Mouse (Mus musculus): ENCODE measurements around the gene Apoa1. TPM values are rescaled to one million over a fixed set of nuclear protein-coding genes. Genes with fewer than 3 reads are reported as not detected.

Apoa1 gene
- polyA plus RNA-seq, 1 experiment = 2.0 TPM

GRCm38 (mm10) chr9:46243584-46243983 lies 15.2 kb downstream of the Apoa1 start:
- TF ChIP-seq POLR2A (IDR thresholded peaks at IDR 0.05; ENCODE audit: extremely low read depth, insufficient read depth, low read length) = no peak
- no peak for TF ChIP-seq CTCF (IDR thresholded peaks at IDR 0.05; ENCODE audit: extremely low read depth, insufficient read depth, low read length)
- Histone ChIP-seq H3K27ac (ENCODE audit: insufficient read depth, low read length) (no peak overlapping the region), H3K4me3 (ENCODE audit: insufficient read depth, low read length) (no peak overlapping the region), H3K4me1 (ENCODE audit: control insufficient read depth, insufficient read depth, low read length) (no peaks in the 10 kb centered on the region)

- peak; percentile 98 for TF ChIP-seq CTCF (IDR thresholded peaks at IDR 0.05; ENCODE audit: extremely low read depth, insufficient read depth, low read length)
- no peak for TF ChIP-seq POLR2A (IDR thresholded peaks at IDR 0.05; ENCODE audit: extremely low read depth, insufficient read depth, low read length)
- Histone ChIP-seq H3K4me3 (ENCODE audit: insufficient read depth, low read length) (no peak overlapping the region), H3K4me1 (ENCODE audit: control insufficient read depth, insufficient read depth, low read length) (no peaks in the 10 kb centered on the region), H3K27ac (ENCODE audit: insufficient read depth, low read length) (no peak overlapping the region)
Measured at GRCm38 (mm10) chr9:46246752-46247324, 18.5 kb downstream of the Apoa1 start.

DNA sequence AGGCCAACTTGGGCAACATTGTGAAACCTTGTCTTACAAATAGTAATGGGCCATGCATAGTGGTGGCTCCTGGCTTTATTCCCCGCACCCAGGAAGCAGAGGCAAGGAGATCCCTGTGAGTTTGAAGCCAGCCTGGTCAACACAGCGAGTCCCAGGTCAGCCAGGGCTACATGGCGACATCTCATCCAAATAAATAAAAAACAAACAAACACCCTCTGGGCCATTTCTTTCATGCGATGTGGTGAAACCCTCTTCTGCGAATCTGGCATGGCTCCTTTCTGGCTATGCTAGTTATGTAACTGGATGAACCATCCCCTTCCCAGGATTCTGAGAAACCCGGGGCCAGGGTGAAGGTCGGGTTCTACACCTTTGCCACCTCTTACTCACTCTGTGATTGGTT lies 27.8 kb downstream of the Apoa1 start:
- Histone ChIP-seq H3K27ac (ENCODE audit: insufficient read depth, low read length) (no peak overlapping the region), H3K4me3 (ENCODE audit: insufficient read depth, low read length) (no peak overlapping the region), H3K4me1 (ENCODE audit: control insufficient read depth, insufficient read depth, low read length) (no peaks in the 10 kb centered on the region)
- TF ChIP-seq CTCF (IDR thresholded peaks at IDR 0.05; ENCODE audit: extremely low read depth, insufficient read depth, low read length) = no peak
- TF ChIP-seq POLR2A (IDR thresholded peaks at IDR 0.05; ENCODE audit: extremely low read depth, insufficient read depth, low read length) = no peak

DNA sequence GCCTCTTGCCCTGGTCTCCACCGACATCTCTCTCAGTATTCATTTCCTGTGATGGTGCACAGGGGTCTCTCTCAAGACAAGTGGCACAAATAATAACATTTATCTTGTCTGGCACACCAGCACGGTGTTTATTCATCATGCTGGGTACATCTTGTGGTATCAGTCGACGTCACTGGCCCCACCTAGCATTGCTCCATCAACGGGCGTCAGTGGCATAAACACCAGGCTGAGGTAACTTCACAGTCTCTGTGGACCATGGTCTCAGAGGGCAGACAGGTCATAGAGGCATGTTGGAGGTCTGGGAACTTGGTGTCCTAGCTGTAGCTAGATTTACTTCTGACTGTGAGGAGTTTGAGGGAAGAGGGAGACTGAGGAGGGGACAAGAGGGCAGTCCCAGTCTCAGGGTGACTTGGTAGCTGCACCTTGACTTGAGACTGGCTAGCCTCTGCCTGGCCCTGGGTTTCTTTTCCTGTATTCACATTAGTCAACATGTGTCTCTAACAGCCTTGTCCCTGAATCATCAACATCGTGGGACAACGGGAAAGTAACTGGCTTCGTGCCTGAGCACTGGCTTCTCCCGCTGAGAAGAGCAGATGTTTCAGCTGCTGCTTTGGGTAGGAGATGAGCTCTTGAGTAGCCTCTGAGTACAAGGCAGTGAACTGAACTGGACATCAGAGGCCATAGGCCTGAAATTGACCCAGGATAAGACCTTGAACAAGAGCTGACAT lies 28.4 kb downstream of the Apoa1 start:
- Histone ChIP-seq H3K27ac (ENCODE audit: insufficient read depth, low read length) (no peak overlapping the region), H3K4me3 (ENCODE audit: insufficient read depth, low read length) (no peak overlapping the region), H3K4me1 (ENCODE audit: control insufficient read depth, insufficient read depth, low read length) (no peaks in the 10 kb centered on the region)
- TF ChIP-seq CTCF (IDR thresholded peaks at IDR 0.05; ENCODE audit: extremely low read depth, insufficient read depth, low read length) = no peak
- TF ChIP-seq POLR2A (IDR thresholded peaks at IDR 0.05; ENCODE audit: extremely low read depth, insufficient read depth, low read length) = no peak

DNA sequence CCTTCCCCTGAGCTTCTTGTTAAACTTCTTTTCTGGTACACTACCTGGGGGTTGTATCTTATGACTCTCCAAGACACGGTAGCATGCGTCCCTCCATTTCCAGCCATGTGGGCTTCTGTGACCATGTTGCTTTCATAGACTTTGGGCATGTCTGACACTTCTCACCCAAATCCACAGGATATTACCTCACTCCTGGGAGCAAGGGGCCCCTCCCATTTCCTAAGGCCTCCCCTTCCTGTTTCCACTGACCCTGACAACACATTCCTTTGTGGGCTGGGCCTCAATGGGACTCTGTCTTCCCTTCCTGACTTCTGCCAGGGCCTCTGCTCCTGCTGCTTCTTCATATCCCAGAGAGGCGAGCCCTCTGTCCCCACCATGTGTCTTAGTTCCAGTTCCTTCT lies 29.2 kb downstream of the Apoa1 start:
- H3K27ac ChIP-seq (ENCODE audit: insufficient read depth, low read length) = no peak overlapping the region
- H3K4me3 ChIP-seq (ENCODE audit: insufficient read depth, low read length) = no peak overlapping the region
- TF ChIP-seq POLR2A (IDR thresholded peaks at IDR 0.05; ENCODE audit: extremely low read depth, insufficient read depth, low read length) (no peak), CTCF (IDR thresholded peaks at IDR 0.05; ENCODE audit: extremely low read depth, insufficient read depth, low read length) (no peak)
- no peaks in the 10 kb centered on the region for H3K4me1 ChIP-seq (ENCODE audit: control insufficient read depth, insufficient read depth, low read length)

DNA sequence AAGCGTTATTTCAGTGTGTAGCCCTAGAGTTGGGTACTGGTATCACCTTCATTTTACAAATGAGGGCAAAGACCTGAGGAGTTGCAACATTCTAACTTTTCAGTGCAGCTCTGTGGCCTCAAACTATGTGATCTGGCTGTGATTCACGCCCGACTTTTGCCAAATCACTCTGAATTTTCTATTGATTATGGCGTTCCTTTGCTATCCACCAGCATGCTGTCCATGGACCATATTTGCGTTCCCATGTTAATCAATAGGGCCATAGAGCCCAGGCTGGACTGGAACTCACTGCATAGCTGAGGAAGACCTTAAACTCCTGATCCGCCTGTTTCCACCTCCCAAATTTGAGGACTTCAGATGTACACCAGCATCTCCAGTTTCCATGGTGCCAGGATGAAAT lies 30.7 kb downstream of the Apoa1 start:
- Histone ChIP-seq H3K4me3 (ENCODE audit: insufficient read depth, low read length) (no peak overlapping the region), H3K27ac (ENCODE audit: insufficient read depth, low read length) (no peak overlapping the region), H3K4me1 (ENCODE audit: control insufficient read depth, insufficient read depth, low read length) (no peaks in the 10 kb centered on the region)
- TF ChIP-seq CTCF (IDR thresholded peaks at IDR 0.05; ENCODE audit: extremely low read depth, insufficient read depth, low read length) (no peak), POLR2A (IDR thresholded peaks at IDR 0.05; ENCODE audit: extremely low read depth, insufficient read depth, low read length) (no peak)

DNA sequence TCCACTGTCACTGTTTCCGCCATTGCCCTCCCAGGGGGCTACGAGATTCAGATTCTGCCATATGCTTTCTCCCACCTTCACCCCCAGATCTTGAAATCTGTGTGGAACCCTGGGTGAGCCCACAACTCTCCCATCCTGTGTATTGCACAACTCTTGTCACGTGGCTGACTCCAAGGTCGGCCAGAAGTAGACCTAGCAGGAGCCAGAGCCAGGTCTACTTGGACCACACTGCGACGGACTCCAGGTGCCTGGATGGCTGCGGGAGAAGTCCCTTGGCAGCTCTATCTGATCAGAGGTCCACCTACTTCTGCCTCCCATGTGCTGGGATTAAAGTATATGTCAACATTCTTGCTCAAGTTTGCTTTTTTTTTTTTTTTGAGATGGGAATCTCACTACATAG lies 32.8 kb downstream of the Apoa1 start:
- TF ChIP-seq POLR2A (IDR thresholded peaks at IDR 0.05; ENCODE audit: extremely low read depth, insufficient read depth, low read length) (no peak), CTCF (IDR thresholded peaks at IDR 0.05; ENCODE audit: extremely low read depth, insufficient read depth, low read length) (no peak)
- H3K4me3 ChIP-seq (ENCODE audit: insufficient read depth, low read length) = no peak overlapping the region
- no peaks in the 10 kb centered on the region for H3K4me1 ChIP-seq (ENCODE audit: control insufficient read depth, insufficient read depth, low read length)
- no peak overlapping the region for H3K27ac ChIP-seq (ENCODE audit: insufficient read depth, low read length)

- no peak for TF ChIP-seq CTCF (IDR thresholded peaks at IDR 0.05; ENCODE audit: extremely low read depth, insufficient read depth, low read length)
- TF ChIP-seq POLR2A (IDR thresholded peaks at IDR 0.05; ENCODE audit: extremely low read depth, insufficient read depth, low read length) = no peak
- no peaks in the 10 kb centered on the region for H3K4me1 ChIP-seq (ENCODE audit: control insufficient read depth, insufficient read depth, low read length)
- no peak within 1 kb of the TSS for H3K4me3 ChIP-seq (ENCODE audit: insufficient read depth, low read length)
- H3K27ac ChIP-seq (ENCODE audit: insufficient read depth, low read length) = no peak within 1 kb of the TSS
Measured at GRCm38 (mm10) chr9:46268343-46268873, 40.0 kb downstream of the Apoa1 start, which contains the start of gene Apoa5. Gene Apoa5, plus strand, starts transcription at chr9:46268633.

DNA sequence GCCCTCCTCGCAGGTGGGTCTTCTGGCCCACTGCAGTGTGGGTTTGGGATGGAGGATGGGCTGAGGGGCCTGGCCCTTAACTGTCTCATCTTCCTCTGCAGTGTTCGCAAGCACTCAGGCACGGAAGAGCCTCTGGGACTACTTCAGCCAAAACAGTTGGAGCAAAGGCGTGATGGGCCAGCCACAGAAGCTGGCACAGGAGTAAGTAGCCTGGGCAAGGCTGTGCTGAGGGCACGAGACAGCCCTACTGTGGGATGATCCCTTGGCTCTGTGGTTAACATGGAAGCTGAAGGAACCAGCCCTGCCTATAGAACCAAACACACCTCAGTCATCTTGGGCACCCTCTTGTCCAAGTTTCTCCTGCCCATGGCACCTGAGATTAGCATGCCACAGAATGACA lies 40.7 kb downstream of the Apoa1 start:
- Histone ChIP-seq H3K4me1 (ENCODE audit: control insufficient read depth, insufficient read depth, low read length) (no peaks in the 10 kb centered on the region), H3K4me3 (ENCODE audit: insufficient read depth, low read length) (no peak overlapping the region), H3K27ac (ENCODE audit: insufficient read depth, low read length) (no peak overlapping the region)
- TF ChIP-seq POLR2A (IDR thresholded peaks at IDR 0.05; ENCODE audit: extremely low read depth, insufficient read depth, low read length) (no peak), CTCF (IDR thresholded peaks at IDR 0.05; ENCODE audit: extremely low read depth, insufficient read depth, low read length) (no peak)

- H3K4me1 ChIP-seq (ENCODE audit: control insufficient read depth, insufficient read depth, low read length) = no peaks in the 10 kb centered on the region
- TF ChIP-seq POLR2A (IDR thresholded peaks at IDR 0.05; ENCODE audit: extremely low read depth, insufficient read depth, low read length) = no peak
- TF ChIP-seq CTCF (IDR thresholded peaks at IDR 0.05; ENCODE audit: extremely low read depth, insufficient read depth, low read length) = no peak
- H3K27ac ChIP-seq (ENCODE audit: insufficient read depth, low read length) = no peak overlapping the region
- H3K4me3 ChIP-seq (ENCODE audit: insufficient read depth, low read length) = no peak overlapping the region
Measured at GRCm38 (mm10) chr9:46270782-46271181, 42.4 kb downstream of the Apoa1 start.
